Mouse (Mus musculus): ENCODE data around the gene Ccm2l.

Gene Ccm2l

GRCm38 (mm10) chr2:153053896-153054295, 11.9 kb upstream of the Ccm2l start:
- DNase-seq = no peak

- no peak for DNase-seq
These were observed 10.4 kb upstream of the Ccm2l start for GRCm38 (mm10) chr2:153055270-153055920.

DNA sequence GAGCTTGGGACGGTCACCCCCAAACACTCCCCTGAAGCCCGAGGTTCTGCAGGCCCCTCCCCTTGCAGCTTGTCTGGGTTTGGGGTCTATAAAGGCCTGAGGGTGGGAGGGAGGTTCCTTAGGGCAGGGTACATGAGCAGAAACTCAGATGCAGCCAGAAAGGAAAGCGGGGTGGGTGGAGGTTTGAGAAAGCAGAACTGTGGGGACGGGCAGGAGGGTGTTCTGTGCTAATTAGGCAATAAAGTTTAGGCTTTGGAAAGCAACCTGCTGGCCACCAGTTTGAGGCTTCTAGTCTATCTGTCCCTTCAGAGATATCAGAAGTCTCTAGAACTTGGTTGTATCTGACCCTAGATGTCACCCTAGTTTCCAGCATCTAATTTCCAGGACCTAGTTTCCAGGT, 7.4 kb upstream of the Ccm2l start:
- no peak for DNase-seq

- DNase-seq = no peak
These were observed 5.5 kb upstream of the Ccm2l start for GRCm38 (mm10) chr2:153060216-153060615.

GRCm38 (mm10) chr2:153063394-153063793, 2.4 kb upstream of the Ccm2l start:
- no peak for DNase-seq

DNA sequence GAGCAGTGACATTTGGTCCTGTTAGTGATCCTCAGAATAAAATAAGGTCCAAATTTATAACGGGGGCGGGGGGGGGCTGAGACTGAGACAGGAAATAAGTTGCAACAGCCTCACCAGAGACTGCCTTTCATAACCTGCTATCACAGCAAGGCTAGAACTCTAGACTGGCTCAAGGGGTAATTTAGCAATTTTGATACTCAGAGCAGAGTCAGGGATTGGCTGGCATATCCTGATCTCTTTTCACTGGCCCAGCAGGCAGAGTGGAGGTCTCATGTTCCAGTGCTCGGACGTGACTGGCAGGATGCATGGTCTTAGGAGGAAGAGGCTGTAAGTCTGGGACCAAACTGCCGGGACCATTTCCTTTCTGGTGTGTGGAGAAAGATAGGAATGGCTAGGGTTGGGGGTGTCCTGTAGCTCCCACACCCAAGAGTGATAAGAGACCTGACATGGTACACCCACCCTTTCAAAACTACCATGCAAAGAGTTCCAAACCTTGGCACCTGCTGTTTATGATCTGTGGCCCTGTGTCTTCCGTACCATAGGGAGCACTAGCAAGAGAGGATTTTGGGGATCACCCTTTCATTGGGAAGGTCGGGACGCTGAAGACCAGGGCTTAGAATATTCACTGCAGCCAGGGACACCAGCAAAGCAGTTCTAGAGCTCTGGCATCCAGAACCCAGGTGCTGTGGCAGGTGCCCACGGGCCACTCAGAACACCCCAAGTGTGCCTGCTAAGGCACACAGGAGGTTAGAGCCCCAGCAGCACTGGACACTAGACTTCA, 1.4 kb upstream of the Ccm2l start:
- DNase-seq = no peak

DNA sequence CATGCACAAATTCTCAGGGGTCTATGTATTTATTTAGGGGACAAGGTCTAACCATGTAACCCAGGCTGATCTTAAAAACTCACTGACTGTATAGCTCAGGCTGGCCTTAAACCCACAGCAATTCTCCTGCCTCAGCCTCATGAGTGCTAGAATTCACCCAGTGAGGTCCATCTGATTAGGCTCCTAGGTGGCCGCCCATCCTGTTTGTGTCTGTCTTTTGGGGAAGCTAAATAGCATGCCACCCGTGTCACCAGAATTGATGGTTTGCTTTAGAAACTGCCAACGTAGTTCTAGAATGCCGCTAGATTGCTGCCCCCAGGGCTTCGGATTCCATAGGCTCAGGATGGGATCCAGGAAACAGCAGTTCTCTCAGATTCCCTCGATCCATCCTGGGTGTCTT, 1.2 kb downstream of the Ccm2l start:
- no peak for DNase-seq

GRCm38 (mm10) chr2:153070762-153071490, 5.2 kb downstream of the Ccm2l start:
- peak; percentile 35 for DNase-seq

DNA sequence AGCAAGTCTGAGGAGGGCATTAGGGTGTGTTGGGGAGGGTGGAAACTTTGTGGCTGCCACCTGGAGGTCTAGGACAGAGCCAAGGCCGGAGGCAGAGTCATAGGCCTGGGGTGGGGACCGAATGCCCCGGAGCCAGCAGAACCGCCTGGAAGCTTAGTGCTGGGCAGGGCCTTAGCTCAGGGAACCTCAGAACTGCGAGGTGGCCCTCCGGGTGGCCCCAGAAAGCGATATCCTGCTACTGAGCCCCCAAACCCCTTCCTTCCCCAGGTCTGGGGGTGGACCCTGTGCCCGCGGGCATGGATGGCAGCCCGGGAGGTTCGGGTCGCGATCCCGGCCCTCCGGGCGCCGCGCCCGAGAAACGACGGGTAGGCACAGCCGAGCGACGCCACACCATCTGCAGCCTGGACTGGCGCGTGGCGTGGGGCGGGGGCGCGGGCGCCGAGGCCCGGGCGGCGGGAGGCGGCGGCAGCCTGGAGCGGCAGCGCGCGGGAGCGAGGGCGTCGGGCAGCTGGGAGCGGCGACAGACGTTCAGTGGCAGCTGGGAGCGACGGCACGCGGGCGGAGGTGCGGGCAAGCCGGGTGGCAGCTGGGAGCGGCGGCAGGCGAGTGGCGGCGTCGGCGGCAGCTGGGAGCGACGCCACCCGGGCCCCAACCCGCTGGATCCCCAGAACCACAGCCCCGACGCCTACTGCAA, 5.9 kb downstream of the Ccm2l start:
- no peak for DNase-seq

GRCm38 (mm10) chr2:153074651-153075050, 8.9 kb downstream of the Ccm2l start:
- DNase-seq = no peak

- DNase-seq = no peak
These were observed 10.2 kb downstream of the Ccm2l start for GRCm38 (mm10) chr2:153075961-153076360.

DNA sequence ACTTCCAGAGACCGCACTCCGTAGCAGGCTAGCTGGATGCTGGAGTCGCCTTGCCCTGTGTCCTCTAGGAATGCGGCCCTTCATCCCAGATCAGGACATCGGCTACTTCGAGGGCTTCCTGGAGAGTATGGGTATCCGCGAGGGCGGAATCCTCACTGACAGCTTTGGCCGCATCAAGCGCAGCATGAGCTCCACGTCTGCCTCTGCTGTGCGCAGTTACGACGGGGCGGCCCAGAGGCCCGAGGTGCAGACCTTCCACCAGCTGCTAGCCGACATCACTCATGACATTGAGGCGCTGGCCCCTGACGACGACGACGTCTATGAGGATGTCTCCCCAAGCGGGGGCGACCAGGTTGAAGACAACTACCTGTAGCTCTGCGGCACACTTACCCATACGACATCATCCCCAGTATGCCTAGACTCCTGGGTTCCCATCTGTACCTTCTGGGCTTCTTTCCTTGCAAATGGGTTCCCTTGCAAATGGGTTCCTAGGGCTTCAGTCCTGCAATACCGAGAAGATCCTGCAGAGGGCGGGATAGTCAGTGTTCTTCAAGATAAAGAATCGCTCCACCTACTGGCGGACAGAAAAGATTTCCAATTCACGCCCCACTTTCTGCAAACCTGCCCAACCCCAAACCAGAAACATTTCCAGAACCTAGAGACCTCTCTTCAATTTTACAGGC, 15.2 kb downstream of the Ccm2l start:
- DNase-seq = peak; percentile 85

- DNase-seq = peak; percentile 45
These were observed 16.1 kb downstream of the Ccm2l start for GRCm38 (mm10) chr2:153081866-153082265.

- DNase-seq = no peak
These were observed 17.5 kb downstream of the Ccm2l start for GRCm38 (mm10) chr2:153083275-153083674.

DNA sequence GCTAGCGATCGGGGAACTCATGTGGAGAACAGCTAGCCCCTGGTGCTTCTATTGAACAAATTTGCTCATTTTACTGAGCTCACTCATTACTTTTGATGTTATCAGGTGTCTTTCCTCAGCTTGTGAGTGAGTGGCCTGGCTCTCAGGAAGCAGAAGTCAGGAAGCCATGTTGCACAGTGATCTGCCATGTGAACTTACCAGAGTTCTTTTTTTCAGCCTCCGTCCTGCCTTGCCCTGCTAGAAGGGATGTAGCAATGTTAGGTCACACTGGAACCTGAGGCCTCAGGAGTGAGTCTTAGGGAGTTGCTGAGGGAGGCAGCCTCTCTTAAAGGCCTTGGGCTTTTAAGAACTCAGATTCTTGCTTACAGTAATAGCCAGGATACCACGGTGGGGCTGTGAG, 18.1 kb downstream of the Ccm2l start:
- no peak for DNase-seq

GRCm38 (mm10) chr2:153084261-153084976, 18.7 kb downstream of the Ccm2l start:
- peak; percentile 11 for DNase-seq

GRCm38 (mm10) chr2:153085556-153085955, 19.8 kb downstream of the Ccm2l start:
- no peak for DNase-seq

DNA sequence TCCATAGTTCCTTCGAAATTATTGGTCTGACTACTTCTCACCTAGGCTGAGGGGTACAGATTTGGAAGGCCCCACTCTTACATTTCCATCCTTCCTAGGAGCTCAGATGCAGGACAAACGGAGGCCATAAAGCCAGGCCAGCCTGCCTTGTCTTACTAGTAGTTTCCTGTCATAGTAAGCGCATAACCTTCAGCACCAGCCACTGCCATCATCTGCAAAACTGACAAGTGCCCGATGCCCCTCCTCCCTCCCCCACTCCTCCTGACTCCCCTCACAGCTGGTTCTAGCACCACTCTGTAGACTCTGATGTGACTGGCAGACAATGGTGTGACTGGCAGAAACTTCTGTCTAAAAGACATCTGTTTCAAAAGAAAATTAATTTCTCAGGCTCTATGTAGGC, 20.4 kb downstream of the Ccm2l start:
- DNase-seq = no peak

- no peak for DNase-seq
These were observed 21.3 kb downstream of the Ccm2l start for GRCm38 (mm10) chr2:153087091-153087490.

GRCm38 (mm10) chr2:153089316-153089715, 23.6 kb downstream of the Ccm2l start:
- no peak for DNase-seq

DNA sequence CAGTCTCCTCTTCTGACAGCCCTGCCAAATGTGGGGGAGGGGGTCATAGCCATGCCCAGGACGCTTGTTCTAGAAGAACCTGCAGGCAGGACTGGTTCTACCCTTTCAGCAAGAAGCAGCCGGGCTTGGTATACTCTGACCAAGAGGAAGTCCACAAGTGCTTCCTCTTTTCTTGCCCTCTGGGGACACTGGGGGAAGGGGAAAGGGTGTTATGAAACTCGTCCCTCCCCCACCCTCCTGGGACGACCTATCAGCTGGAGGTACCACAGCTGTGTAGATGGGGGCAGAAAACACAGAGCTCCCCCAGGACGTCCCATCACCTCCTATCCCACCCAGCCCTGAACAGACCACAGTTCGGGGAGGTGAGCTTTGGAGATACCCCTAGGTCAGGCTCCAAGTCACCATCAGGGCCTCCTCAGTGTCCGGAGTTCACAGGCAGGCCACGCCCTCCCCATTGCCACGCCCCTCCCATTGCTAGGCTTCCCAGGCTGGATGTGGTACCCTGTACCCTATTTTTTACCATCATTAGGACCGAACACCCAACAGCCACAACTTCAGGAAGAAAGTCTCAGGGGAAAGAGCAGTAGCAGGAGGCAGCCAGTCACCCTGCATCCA, 24.9 kb downstream of the Ccm2l start:
- DNase-seq = no peak
